Mouse (Mus musculus): ENCODE measurements around the gene Yeats2. TPM values are rescaled to one million over a fixed set of nuclear protein-coding genes. Genes with fewer than 3 reads are reported as not detected.

The Yeats2 gene
- total RNA-seq, 2 experiments from 2014 or later, result 10.7 to 12.0 TPM

DNA sequence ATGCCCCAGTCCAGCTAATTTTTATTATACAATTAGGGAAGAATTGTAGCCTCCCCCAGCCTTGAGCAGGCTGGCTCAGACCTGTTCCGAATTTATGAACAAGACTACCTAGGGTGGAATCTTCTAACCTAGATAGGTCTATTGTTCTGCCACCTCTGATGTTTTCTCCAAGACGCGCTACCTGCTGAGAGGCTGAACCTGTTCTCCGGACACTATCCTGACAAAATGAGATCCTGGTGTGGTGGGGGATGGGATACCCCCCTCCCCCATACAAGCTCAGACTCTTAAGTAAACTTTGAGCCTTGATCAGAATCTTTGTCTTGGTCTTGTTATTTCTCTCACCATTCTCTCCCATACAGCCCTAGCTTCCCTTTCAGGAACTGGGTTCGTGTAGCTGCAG lies 117.1 kb downstream of the Yeats2 start:
- no peak for DNase-seq (ENCODE audit: low spot score)
- intact Hi-C loops (cut with DNase I), result no loop called here

DNA sequence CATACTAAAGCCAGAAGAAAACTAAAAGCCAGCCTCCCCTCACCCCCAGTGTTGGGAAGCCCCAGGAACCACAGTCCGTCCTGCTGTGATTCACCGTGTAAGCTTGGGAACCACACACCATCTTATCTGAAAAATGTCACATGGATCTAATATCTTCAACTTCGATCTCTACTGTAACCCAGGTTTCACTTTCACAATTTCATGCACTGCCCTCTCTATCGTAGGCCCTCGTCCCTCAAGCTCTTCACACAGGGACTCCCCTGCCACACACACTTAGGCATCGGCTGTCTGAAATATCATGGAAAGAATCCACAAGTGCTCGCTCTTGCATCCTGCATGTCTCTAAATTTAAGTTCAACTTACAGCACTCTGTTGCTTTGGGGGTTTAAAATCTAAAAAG lies 124.2 kb downstream of the Yeats2 start:
- intact Hi-C loops (cut with DNase I), result no loop called here
- DNase-seq (ENCODE audit: low spot score), result no peak

DNA sequence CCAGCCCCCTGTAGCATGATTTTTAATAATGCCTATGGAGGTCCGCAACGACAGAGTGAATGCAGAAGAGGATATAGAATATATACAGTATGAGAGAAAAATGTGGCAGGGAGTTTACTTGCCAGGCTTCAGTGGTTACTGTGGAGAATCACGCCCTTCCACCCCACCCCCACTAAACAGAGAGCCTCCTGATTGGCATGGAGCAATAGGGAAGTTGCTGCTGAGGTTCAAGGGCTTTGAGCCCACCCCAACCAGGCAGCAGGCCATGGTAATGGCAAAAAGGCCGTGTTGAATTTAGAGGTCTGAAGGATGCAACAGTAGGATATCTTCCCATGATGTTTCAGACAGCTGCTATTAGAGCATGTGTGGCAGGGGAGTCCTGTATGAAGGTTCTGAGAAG lies 130.5 kb downstream of the Yeats2 start:
- intact Hi-C loops (cut with DNase I), result no loop called here
- DNase-seq (ENCODE audit: low spot score), result no peak

DNA sequence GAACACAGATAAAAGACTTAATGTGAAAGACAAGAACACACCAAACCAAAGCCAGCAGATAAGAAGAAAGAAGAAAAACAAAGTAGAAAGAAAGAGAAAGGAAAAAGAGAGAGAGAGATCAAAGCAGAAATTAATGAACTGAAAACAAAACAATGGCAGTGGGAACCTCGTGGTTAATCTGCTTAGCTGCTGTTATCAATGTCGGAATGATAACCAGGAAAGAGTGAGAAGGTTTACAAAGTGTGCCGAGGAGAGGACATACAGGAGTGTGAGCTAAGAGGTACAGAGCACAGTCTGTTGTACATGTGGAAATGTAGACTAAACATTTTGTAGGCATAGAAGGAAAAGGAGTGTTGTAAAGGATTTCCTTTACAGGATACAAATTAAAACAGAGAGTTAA lies 132.1 kb downstream of the Yeats2 start:
- intact Hi-C loops (cut with DNase I), result no loop called here
- no peak for DNase-seq (ENCODE audit: low spot score)

DNA sequence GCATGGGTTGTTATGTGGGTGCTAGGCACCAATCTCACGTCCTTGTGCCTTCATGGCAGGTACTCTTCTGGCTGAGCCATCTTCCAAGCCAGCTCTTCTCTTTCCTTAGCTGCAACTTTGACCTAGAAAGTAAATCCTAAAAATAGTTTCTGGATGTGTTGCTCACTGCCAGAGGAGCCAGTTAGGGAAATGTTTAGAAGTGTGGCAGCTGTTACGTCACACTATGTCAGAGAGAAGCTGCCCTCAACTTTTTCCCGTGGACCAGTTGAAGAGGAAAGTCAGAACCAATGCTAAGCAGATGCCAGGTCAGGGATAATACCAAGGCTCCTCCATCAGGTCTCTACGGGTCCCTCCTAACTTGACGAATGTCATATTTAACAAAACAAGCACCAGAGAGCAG lies 138.5 kb downstream of the Yeats2 start:
- DNase-seq (ENCODE audit: low spot score), result no peak
- intact Hi-C loops (cut with DNase I), result no loop called here

DNA sequence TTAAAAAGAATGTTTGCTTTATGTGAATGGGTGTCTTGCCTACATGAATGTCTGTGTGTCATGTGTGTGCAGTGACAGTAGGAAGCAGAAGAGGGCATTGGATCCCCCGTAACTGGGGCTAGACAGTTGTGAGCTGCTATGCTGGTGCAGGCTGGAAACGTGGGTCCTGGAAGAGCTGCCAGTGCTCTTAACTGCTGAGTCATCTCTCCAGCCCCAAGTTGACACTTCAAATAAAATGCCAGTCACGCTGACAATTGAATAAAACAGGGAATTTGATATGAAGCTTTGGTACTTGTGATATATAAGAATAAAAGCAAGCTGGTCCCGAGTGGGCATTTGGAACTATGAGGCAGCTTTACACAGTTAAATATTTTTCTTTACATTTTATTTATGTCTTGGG lies 139.4 kb downstream of the Yeats2 start:
- intact Hi-C loops (cut with DNase I), result no loop called here
- DNase-seq (ENCODE audit: low spot score), result no peak

Other genes starting within 250 kb of the Yeats2 start
- 1 to 10 TPM; 4.2 to 5.9 TPM for gene Klhl6, start 158.0 kb upstream of the Yeats2 start, total RNA-seq (2021)
- 100 to 1,000 TPM; 273 to 285 TPM for gene Klhl24, start 43.5 kb upstream of the Yeats2 start, total RNA-seq (2021)
- 1 to 10 TPM; 1.2 to 1.8 TPM for gene Map6d1, start 100.3 kb downstream of the Yeats2 start, total RNA-seq (2021)
- 10 to 100 TPM; 88.4 to 88.9 TPM for gene Parl, start 161.3 kb downstream of the Yeats2 start, total RNA-seq (2021)
- under 1 TPM; 0.67 to 0.99 TPM for gene Cyp2ab1, start 184.3 kb downstream of the Yeats2 start, total RNA-seq (2021)

All from heart, postnatal 25 days (tissue).